Mouse (Mus musculus): ENCODE data around the gene Nup98. TPM values are rescaled to one million over a fixed set of nuclear protein-coding genes. Genes with fewer than 3 reads are reported as not detected.

Nup98 gene
- polyA plus RNA-seq, 1 experiment, result 0.81 TPM

DNA sequence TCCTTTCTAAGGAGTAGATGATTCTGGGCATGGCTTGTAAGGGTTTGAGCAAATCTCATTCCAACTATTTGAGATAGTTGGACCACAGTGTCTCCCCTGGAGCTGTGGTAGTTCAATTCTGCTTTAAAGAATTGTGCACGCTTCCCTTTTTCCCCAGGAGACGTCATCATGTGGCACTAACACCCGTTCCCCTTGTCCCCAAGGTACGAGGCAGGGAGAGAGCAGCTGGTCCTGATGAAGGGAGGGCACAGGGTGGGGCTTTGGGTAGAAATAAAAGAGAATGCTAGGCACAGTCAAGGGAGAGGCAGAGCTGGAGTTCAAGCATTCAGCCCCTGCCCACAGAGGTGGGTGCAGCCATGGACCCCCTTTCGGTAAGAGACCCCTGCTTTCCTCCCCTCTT, 127.2 kb downstream of the Nup98 start, which contains the start of gene Trpc2:
Gene Trpc2 (plus strand): TSS at position 301 of the 400 bp plus-strand sequence.
- Histone ChIP-seq H3K9me3 (no peaks in the 10 kb centered on the region), H3K27me3 (replicated peaks) (peaks cover 4% of the 10 kb centered on the region), H3K4me3 (replicated peaks) (no peak within 1 kb of the TSS), H3K4me1 (no peaks in the 10 kb centered on the region), H3K36me3 (replicated peaks; ENCODE audit: low read length) (peaks cover 61% of the 10 kb centered on the region)
- no peak for TF ChIP-seq GATA1 (IDR thresholded peaks at IDR 0.05; ENCODE audit: borderline replicate concordance, low read length)
- no peak for TF ChIP-seq FLI1 (IDR thresholded peaks at IDR 0.05; ENCODE audit: low read length)

DNA sequence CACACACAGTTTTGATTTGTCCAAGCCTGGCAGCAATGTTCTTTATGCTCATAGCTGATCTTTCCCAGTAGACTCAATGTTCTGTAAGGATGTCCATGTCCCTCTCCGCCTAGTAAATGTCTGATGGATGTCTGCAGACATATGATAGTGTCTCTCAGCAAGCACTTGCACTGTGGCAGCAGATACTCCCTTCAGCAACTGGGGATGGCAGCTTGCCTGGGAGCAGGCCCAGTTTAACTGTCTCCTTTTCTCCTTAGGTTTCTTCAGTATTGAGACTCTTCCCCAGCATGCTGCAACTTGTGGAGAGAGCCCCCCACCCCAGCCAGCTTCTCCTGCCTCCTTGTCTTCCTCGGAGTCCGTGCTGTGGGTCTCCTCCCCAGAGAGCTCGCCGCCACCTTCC, 128.2 kb downstream of the Nup98 start:
- Histone ChIP-seq H3K36me3 (replicated peaks; ENCODE audit: low read length) (peaks cover 71% of the 10 kb centered on the region), H3K4me1 (0 out of 2 replicates have a peak, but pooled peaks cover 3% of the 10 kb centered on the region), H3K4me3 (replicated peaks) (no peak overlapping the region), H3K9me3 (no peaks in the 10 kb centered on the region), H3K27me3 (replicated peaks) (peaks cover 4% of the 10 kb centered on the region)
- TF ChIP-seq GATA1 (IDR thresholded peaks at IDR 0.05; ENCODE audit: borderline replicate concordance, low read length) (no peak), FLI1 (IDR thresholded peaks at IDR 0.05; ENCODE audit: low read length) (no peak)

DNA sequence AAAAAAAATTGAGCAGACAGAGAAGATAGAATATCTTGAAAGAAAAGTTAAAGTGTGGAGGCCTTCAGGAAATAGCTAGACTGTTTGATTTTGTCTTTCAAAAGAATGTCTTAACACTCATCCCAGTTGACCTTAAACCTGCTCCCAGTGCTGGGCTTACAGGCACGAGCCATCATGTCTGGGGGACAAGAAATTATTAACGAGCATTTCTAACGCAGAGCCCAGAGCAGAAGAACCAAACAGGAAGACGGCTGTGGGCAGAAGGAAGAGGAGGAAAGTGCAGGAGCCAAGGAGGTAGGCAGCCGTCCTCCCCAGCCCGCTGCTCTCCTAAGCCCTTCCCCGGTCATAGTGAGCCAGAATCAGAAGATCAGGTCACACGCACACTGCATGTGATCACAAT, 129.7 kb downstream of the Nup98 start:
- Histone ChIP-seq H3K4me1 (0 out of 2 replicates have a peak, but pooled peaks cover 3% of the 10 kb centered on the region), H3K36me3 (replicated peaks; ENCODE audit: low read length) (peaks cover 83% of the 10 kb centered on the region), H3K9me3 (no peaks in the 10 kb centered on the region), H3K27me3 (replicated peaks) (no peaks in the 10 kb centered on the region), H3K4me3 (replicated peaks) (no peak overlapping the region)
- TF ChIP-seq GATA1 (IDR thresholded peaks at IDR 0.05; ENCODE audit: borderline replicate concordance, low read length) (no peak), FLI1 (IDR thresholded peaks at IDR 0.05; ENCODE audit: low read length) (no peak)

DNA sequence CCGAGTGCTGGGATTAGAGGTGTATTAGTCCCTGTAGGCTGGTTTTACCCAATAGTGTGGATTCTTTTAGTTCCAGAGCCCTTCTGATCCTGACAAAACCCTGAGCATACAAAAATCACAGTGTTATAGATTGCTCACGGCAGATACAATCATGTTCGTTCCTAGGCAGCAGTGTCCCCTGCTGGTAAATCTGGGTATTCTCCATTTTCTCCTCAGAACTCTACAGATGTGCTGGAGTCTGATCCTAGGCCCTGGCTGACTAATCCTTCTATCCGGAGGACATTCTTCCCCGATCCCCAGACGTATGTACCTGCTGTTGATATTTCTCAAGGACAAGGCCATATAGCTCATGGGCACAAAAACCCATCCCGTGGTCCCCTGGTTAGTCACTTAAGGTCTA, 131.5 kb downstream of the Nup98 start:
- H3K9me3 ChIP-seq, result no peaks in the 10 kb centered on the region
- no peak overlapping the region for H3K4me3 ChIP-seq (replicated peaks)
- no peaks in the 10 kb centered on the region for H3K27me3 ChIP-seq (replicated peaks)
- 0 out of 2 replicates have a peak, but pooled peaks cover 3% of the 10 kb centered on the region for H3K4me1 ChIP-seq
- TF ChIP-seq GATA1 (IDR thresholded peaks at IDR 0.05; ENCODE audit: borderline replicate concordance, low read length), result no peak
- TF ChIP-seq FLI1 (IDR thresholded peaks at IDR 0.05; ENCODE audit: low read length), result no peak
- peaks cover 87% of the 10 kb centered on the region for H3K36me3 ChIP-seq (replicated peaks; ENCODE audit: low read length)

DNA sequence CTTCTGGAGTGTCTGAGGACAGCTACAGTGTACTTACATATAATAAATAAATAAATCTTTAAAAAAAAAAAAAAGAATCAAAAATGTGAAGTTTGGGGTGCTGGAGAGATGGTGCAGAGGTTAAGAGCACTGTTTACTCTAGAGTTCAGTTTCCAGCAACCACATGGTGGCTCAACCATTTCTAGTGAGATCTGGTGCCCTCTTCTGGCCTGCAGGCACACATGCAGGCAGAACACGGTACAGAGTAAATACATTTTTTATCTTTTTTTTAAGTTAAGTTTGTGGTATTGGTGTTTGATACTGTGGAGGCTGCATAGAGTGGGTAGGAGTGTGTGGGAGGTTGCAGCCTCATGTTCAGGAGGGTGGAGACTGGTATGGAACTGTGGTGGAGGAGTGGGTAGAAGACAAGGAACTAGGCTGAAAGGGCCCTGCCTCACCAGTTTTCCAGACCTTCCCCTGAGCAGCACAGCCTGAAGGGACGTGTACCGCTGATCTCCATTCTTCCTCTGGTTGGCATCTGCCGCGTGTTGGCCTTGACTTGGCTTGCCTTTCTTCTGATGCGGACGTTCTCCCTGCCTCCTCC, 133.2 kb downstream of the Nup98 start:
- H3K4me3 ChIP-seq (replicated peaks), result no peak overlapping the region
- TF ChIP-seq GATA1 (IDR thresholded peaks at IDR 0.05; ENCODE audit: borderline replicate concordance, low read length) (no peak), FLI1 (IDR thresholded peaks at IDR 0.05; ENCODE audit: low read length) (no peak)
- H3K9me3 ChIP-seq, result no peaks in the 10 kb centered on the region
- peaks cover 87% of the 10 kb centered on the region for H3K36me3 ChIP-seq (replicated peaks; ENCODE audit: low read length)
- H3K27me3 ChIP-seq (replicated peaks), result no peaks in the 10 kb centered on the region
- 0 out of 2 replicates have a peak, but pooled peaks cover 3% of the 10 kb centered on the region for H3K4me1 ChIP-seq

Other genes starting within 250 kb of the Nup98 start
- gene Il18bp, start 191.5 kb downstream of the Nup98 start, polyA plus RNA-seq (2012; ENCODE audit: insufficient read depth, low replicate concordance), result 24.3 and 28.3 TPM in 2 replicates
- 2.8 TPM in 1 of 2 replicates, not detected in the other for gene Rnf121, start 144.7 kb downstream of the Nup98 start, polyA plus RNA-seq (2012; ENCODE audit: insufficient read depth, low replicate concordance)
- gene Xndc1, start 144.7 kb downstream of the Nup98 start, polyA plus RNA-seq (2012; ENCODE audit: insufficient read depth, low replicate concordance), result 4.0 and 5.4 TPM in 2 replicates
- gene Xntrpc, start 144.5 kb downstream of the Nup98 start, polyA plus RNA-seq (2012; ENCODE audit: insufficient read depth, low replicate concordance), result 0.51 and 0.64 TPM in 2 replicates
- not detected in 2 replicates for gene Trpc2, start 127.1 kb downstream of the Nup98 start, polyA plus RNA-seq (2012; ENCODE audit: insufficient read depth, low replicate concordance)
- gene Art1, start 108.4 kb downstream of the Nup98 start, polyA plus RNA-seq (2012; ENCODE audit: insufficient read depth, low replicate concordance), result not detected in 2 replicates
- not detected in 2 replicates for gene Art5, start 100.7 kb downstream of the Nup98 start, polyA plus RNA-seq (2012; ENCODE audit: insufficient read depth, low replicate concordance)
- 0.18 TPM in 1 of 2 replicates, not detected in the other for gene Chrna10, start 93.3 kb downstream of the Nup98 start, polyA plus RNA-seq (2012; ENCODE audit: insufficient read depth, low replicate concordance)
- 8.0 and 17.3 TPM in 2 replicates for gene Pgap2, start within 50 bp of the Nup98 start, polyA plus RNA-seq (2012; ENCODE audit: insufficient read depth, low replicate concordance)
- gene Rhog, start 45.9 kb upstream of the Nup98 start, polyA plus RNA-seq (2012; ENCODE audit: insufficient read depth, low replicate concordance), result 210 and 238 TPM in 2 replicates
- 106 and 312 TPM in 2 replicates for gene Stim1, start 57.6 kb upstream of the Nup98 start, polyA plus RNA-seq (2012; ENCODE audit: insufficient read depth, low replicate concordance)
- 13.8 and 46.6 TPM in 2 replicates for gene Rrm1, start 231.5 kb upstream of the Nup98 start, polyA plus RNA-seq (2012; ENCODE audit: insufficient read depth, low replicate concordance)

Data from megakaryocyte, embryonic 14.5 days (primary cell).